Mouse (Mus musculus): ENCODE measurements at regions not wholly inside any gene's neighbourhood (a gene's known extent, or its start where the extent isn't known, plus 50 kb on each side); places are given as distances from the start of the nearest gene placed in this dataset.

- TF ChIP-seq CTCF (IDR thresholded peaks at IDR 0.05; ENCODE audit: borderline replicate concordance, insufficient read depth, low read depth, low read length) (no peak), POLR2A (IDR thresholded peaks at IDR 0.05; ENCODE audit: borderline replicate concordance, insufficient read depth, low read length) (no peak)
Observed at GRCm38 (mm10) chr8:34275977-34276660, 164.6 kb upstream of the Gm10131 start.
